Mouse (Mus musculus) frontal cortex, adult 2 months (tissue): ENCODE results near the gene Kcnmb4. TPM values are rescaled to one million over a fixed set of nuclear protein-coding genes. Genes with fewer than 3 reads are reported as not detected.

ENCODE experiments used
- polyA plus RNA-seq: library from polyadenylated mRNA; depleted of rRNA; stranded (reverse); fragments of >200 nt; gene quantifications from 2 replicates; pipeline ENCODE4 v1.2.3, GENCODE M21; 2012; rRNA removed

Kcnmb4 gene
- polyA plus RNA-seq, 1 experiment, result 112 TPM

Other genes starting within 250 kb of the Kcnmb4 start
- gene Ptprb, start 198.4 kb downstream of the Kcnmb4 start, polyA plus RNA-seq, result 9.5 and 10.9 TPM in 2 replicates
- 67.5 and 75.1 TPM in 2 replicates for gene Cnot2, start 107.6 kb upstream of the Kcnmb4 start, polyA plus RNA-seq